Mouse (Mus musculus): ENCODE results near the gene 4931408C20Rik. TPM values are rescaled to one million over a fixed set of nuclear protein-coding genes. Genes with fewer than 3 reads are reported as not detected.
A peak's percentile ranks its signal among the peaks of the same experiment; 100 is the strongest.

The 4931408C20Rik gene
- total RNA-seq (2021), result not detected

DNA sequence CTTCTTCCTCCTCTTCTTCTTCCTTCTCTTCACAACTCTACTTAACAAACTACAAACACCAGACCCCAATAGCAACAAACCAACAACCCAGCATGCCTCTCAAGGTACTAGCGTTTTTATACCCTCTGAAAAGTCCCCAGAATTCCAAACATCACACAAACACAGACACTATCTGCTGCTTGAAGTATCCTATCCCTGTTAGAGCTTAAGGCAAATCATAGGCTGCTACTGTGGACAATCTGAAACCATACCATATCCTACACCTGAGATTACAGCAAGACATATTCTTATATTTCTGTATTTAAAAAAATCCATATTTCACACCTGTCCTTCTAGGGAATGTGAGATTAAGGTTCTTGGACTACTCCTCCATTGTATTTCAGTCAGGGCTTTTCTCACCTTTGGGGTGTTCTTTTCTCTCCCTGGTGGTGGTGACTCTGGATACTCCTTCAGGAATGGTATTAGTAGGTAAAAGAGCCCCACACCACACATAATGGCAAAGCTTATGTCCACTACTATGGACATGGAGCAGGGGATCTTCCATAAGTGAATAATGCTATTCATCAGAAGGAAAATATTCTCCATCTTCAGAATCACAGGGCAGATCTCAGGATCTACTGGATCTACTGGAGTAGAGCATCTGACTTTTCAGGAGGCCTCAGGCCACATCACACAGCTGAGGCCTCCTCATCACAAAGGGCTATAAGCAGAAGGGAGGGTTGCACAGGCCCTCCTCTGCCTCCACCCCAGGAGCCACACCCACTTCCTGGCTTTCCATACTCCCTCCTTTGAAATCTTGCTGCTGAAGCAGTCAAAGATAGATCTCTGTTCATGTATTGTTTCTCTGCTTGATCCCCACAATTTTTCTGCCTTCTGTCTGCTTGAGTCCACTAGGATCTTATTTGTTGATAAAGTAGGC lies at the start of gene 4931408C20Rik:
Gene 4931408C20Rik (minus strand): TSS at position 619 of the 919 bp plus-strand sequence.
- DNase-seq (ENCODE audit: extremely low spot score in 1 of 2, low spot score in 1 of 2), result peak; percentile 5 to 10

DNA sequence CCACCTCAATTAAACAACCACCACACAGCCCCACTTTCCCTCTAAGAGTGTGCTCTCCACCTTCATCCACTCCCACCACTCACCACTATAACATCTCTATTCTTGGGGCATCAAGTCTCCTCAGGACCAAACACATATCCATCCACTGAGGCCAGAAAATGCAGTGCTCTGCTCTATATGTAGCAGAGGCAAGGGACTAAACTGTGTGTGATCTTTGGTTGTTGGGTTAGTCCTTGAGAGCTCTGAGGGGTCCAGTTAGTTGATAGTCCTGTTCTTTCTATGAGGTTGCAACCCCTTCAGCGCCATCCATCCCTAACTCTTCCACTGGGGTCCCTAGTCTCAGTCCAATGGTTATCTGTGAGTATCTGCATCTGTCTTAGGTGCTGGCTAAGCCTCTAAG lies 666 bp upstream of the 4931408C20Rik start:
- peak; percentile 5 to 7 for DNase-seq (ENCODE audit: extremely low spot score in 1 of 2, low spot score in 1 of 2)

DNA sequence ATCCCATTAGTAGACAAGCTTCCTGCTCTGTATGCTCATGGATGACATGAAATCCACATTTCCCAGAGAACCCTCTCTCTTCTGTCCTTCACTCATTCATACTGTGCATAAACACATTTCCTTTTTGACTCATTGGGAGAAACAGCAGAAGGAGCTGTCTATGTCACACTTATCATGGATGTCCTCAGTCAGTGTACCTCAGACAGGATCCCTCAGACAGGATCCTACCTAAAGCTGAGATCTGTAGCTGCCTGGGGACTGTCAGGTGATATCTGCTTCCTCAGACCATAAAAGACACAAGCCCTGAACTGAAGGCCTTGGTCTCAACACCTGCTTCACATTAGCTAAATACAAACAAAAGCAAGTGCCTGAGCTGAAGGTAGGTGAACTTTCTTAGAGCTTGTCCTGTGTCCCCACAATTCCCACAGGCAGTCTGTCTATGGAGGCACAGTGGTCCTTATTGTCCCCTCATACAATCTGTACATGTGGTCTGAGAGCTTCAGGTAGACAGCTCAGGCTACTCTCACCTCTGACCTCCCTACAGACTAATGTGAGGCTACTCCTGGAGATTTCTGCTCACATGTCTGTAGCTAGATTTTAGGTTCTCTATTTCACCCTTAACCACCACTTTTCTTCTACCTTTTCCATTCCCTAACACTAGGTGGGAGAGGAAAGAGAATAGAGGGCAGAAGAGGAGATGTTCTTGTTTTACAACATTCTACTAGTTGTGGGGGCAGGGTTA lies 1.1 kb downstream of the 4931408C20Rik start:
- no peak for DNase-seq (ENCODE audit: extremely low spot score in 1 of 2, low spot score in 1 of 2)

DNA sequence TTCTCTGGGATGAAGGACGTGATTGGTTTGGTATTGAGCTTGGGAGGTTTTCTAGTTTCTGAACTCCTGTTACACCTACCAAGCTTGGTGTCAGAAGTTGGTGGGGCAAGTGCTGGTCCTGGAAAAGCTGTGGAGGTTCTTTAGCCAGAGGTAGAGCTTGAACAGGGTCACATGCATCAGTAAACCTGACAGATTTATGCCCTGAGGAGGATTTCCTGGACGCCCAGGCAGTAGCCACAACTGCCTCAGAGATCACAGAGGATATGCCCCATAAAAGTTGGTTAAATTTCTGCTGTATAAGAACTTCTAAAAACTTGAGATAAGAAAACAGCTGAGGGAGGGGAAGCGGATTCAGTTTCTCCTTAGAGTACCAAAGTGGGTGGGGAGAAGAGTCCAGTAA lies 1.9 kb downstream of the 4931408C20Rik start:
- DNase-seq (ENCODE audit: extremely low spot score in 1 of 2, low spot score in 1 of 2), result no peak

DNA sequence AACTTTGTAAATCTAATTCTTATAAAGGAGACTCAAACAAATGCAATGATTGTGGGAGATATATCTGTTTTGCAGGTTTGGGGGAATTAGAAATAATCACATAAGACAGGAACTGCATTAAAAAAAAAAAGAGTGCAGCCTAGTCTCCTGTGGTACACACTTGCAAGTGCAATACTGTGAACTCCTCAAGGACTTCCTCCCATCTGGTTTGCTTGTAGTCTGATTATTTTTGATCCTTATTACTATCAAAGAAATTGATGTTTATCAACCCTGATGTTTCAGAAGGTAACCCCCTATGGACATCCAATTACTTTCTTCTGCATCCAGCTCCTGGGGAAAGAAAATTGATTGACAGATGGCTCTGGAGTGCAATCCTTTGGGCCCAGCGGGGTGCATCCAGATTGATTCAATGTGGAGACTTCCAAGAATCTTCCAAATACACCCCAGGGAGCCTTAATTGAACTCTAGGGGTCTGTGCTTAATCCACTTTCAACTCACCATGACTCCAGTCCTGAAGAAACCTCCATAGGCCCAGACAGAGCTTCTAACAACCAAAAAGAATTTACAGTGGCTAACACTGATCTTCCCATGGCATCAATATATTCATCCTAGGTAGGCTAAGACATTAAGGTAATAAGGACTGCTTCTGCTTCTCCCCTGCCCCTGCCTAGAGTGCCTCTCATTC lies 37.4 kb downstream of the 4931408C20Rik start:
- DNase-seq (ENCODE audit: extremely low spot score in 1 of 2, low spot score in 1 of 2), result no peak

DNA sequence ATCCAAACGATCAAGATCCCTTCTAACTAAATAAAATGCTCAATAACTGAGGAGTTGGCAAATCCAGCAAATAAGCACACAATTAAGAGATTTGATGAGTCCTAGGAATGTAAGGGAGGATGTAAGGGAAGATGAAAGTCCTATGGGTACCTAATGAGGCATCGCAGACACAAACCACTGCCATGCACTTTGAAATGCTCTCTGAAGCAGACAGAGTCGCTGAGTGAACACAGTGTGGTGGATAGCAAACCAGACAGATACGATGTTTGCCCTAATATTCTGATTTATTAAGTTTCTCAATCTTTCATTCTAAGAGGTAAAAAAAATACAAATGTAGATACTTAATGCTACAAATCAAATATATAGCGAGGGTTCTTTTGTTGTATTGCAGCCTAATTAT lies 51.2 kb downstream of the 4931408C20Rik start:
- no peak for DNase-seq (ENCODE audit: extremely low spot score in 1 of 2, low spot score in 1 of 2)
